Mouse (Mus musculus): ENCODE data around the gene Hecw1. TPM values are rescaled to one million over a fixed set of nuclear protein-coding genes. Genes with fewer than 3 reads are reported as not detected.
"Not testable (repeated sequence)": the region's sequence is repeated elsewhere in the genome, so short reads cannot be mapped to it uniquely, and the experiment has no call there.

Hecw1 gene
- polyA plus RNA-seq, 1 experiment = not detected

DNA sequence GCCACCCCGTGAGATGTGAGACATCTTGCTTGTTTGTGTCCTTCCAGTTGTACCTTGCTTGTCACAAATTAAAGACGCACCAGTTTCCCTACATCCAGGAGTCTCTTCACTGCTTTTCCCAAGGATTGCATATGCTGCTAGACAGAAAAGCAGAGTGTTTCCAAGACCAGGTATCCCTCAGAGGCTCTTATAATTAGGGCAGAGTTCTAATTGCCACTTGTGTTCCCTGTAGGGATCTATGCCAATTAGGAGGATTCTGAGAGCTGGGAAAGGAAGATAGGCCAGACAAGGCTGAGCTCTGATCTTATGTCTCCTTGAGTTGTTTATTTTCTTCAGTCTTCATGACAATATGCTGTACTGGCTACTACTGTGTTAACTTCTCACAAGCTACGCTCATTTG, 55.5 kb downstream of the Hecw1 start:
- Histone ChIP-seq H3K4me3 (ENCODE audit: insufficient read depth, low read depth, low read length) (no peak overlapping the region), H3K4me1 (ENCODE audit: control insufficient read depth, insufficient read depth, insufficient read length, low read length) (no peaks in the 10 kb centered on the region)

DNA sequence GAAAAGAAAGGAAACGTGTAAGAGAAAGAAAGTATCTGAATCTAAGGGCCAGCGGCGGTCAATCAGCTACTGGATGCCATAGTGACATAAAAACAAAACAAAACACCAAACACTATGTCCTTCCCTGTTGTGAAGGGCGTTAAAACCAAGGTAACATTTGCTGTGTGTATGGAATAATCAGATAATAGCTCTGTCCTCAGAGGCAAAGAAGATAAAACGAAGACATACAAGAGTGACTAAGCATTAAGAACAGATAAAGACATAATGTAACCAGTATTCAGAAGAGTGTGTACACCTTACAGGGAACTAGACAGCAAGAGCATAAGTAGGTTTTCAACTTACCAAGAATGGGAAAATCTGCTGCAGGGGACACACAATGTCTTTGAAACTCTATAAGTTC, 62.0 kb downstream of the Hecw1 start:
- Histone ChIP-seq H3K4me3 (ENCODE audit: insufficient read depth, low read depth, low read length) (no peak overlapping the region), H3K27ac (replicated peaks; ENCODE audit: low read depth, low read length) (no peak overlapping the region), H3K4me1 (ENCODE audit: control insufficient read depth, insufficient read depth, insufficient read length, low read length) (no peaks in the 10 kb centered on the region)

More for the DNA sequence above, 55.5 kb downstream of the Hecw1 start:
- no peak overlapping the region for H3K27ac ChIP-seq (replicated peaks; ENCODE audit: low read depth, low read length)

DNA sequence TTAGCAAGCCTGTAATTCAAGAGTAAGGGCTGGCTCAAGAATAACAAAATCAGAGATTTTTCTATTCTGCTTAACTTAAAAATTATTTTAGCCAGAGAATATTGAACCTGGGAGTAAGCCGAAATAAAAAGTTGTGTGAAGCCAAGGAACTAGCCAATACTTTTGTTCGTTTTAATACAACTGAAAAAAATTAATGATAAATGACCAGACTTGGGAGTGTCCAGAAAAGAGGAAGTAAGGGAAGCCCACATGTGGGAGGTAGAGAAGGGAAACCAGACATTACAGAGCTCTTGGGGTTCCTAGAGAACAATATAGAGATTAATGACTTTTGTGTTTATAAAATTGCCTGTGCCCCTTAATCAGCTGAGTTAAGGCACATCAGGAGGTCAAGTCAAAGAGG, 66.0 kb downstream of the Hecw1 start:
- Histone ChIP-seq H3K4me1 (ENCODE audit: control insufficient read depth, insufficient read depth, insufficient read length, low read length) (no peaks in the 10 kb centered on the region), H3K4me3 (ENCODE audit: insufficient read depth, low read depth, low read length) (no peak overlapping the region), H3K27ac (replicated peaks; ENCODE audit: low read depth, low read length) (no peak overlapping the region)

DNA sequence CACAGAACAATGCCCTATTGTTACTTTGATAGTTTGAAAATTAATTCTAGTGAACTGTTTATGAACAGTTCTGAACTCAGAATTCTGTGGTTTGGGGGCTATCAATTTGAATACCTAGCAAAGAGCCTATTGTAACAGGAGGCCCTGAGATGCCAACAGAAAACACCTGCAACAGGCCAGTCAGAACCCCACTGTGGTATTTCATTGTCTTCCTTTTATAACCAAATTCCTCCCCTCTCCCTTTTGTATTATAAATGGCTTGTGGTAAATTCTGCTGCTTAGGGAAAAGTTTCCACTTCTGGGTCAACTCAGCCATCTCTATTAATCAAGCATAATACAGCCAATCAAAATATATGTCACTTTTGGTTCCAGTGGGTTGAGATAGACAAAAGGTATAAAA, 83.5 kb downstream of the Hecw1 start:
- Histone ChIP-seq H3K4me3 (ENCODE audit: insufficient read depth, low read depth, low read length) (no peak overlapping the region), H3K27ac (replicated peaks; ENCODE audit: low read depth, low read length) (no peak overlapping the region), H3K4me1 (ENCODE audit: control insufficient read depth, insufficient read depth, insufficient read length, low read length) (no peaks in the 10 kb centered on the region)

DNA sequence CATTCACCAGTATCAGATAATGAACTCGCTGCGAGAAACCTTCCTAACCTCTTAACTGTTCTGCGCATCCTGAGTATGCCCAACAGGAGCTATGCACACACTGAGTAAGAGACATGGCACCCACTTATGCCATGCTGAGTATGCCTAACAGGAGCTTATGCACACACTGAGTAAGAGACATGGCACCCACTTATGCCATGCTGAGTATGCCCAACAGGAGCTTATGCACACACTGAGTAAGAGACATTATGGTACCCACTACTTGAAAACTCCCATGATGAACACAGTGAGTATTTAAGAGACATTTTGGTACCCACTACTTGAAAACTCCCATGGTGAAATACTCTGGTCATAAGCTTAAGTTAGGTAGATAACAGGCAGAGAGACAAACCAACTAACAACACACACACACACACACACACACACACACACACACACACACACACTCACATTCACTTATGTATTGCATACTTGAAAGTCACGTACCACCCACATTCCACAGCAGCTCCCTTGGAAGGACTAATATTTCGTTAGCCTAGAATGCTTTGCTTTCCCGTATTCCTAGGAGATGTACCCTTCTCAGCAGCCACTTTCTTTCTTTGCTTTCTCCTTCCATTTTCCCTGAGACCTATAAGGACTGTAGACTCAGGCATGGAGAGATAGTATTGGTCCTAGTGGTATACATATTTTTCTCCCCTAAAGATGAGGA, 94.0 kb downstream of the Hecw1 start:
- Histone ChIP-seq H3K4me1 (ENCODE audit: control insufficient read depth, insufficient read depth, insufficient read length, low read length) (no peaks in the 10 kb centered on the region), H3K27ac (replicated peaks; ENCODE audit: low read depth, low read length) (no peak overlapping the region), H3K4me3 (ENCODE audit: insufficient read depth, low read depth, low read length) (no peak overlapping the region)

DNA sequence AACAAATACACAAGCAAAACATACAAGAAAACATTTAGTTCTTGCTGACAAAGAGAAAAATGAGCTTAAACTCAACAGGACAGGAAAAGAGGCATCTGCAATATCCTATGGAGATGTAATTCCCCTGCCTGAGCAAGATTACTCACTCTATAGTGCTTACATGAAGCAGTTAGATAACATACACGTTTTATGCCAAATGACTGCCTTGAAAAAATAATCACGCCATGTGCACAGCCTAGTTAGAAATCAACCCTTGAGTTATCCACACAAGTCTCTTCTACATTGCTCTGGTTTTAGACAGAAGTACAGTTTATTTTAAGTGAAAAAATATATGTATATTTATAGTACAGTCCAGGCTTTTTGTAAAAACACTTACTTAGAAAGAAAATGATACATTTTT, 98.2 kb downstream of the Hecw1 start:
- Histone ChIP-seq H3K4me1 (ENCODE audit: control insufficient read depth, insufficient read depth, insufficient read length, low read length) (no peaks in the 10 kb centered on the region), H3K4me3 (ENCODE audit: insufficient read depth, low read depth, low read length) (no peak overlapping the region), H3K27ac (replicated peaks; ENCODE audit: low read depth, low read length) (no peak overlapping the region)

DNA sequence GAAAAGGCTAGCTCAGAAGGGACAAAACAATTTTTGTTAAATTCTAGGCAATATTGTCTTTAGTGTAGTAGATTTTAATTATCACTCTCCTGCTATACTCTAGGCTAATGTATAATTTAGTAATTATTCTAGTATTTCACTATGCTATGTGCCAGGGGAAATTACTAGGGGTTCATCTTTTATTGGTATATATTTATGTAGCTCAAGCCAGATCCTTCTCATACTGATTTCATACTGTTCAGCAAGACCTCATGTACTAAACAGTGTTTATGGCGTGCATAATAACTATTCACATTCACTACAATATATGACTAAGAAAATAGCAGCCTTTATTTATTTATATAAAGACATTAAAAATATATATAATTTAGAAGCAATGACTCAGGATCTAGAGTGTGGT, 109.6 kb downstream of the Hecw1 start:
- no peak overlapping the region for H3K4me3 ChIP-seq (ENCODE audit: insufficient read depth, low read depth, low read length)
- no peaks in the 10 kb centered on the region for H3K4me1 ChIP-seq (ENCODE audit: control insufficient read depth, insufficient read depth, insufficient read length, low read length)
- no peak overlapping the region for H3K27ac ChIP-seq (replicated peaks; ENCODE audit: low read depth, low read length)

DNA sequence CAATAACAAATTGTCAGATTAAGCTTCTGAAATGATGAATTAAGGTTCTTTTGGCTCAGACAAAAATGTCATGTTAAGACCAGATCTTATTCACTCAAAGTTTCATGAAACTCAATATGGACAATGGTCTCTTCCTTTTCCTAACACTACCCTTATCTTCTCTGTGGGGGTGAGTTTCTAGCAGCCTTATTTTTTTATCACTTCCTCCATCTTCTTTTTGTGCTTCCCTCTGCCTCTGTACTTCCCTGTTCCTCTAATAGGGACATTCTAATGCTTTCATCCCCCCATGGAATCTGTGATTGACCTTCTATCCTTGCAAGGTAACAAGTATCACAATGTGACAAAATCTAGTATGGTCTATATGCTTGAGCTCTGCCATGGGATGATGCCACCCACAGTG, 148.6 kb downstream of the Hecw1 start:
- no peak overlapping the region for H3K4me3 ChIP-seq (ENCODE audit: insufficient read depth, low read depth, low read length)
- no peak overlapping the region for H3K27ac ChIP-seq (replicated peaks; ENCODE audit: low read depth, low read length)
- H3K4me1 ChIP-seq (ENCODE audit: control insufficient read depth, insufficient read depth, insufficient read length, low read length) = no peaks in the 10 kb centered on the region

DNA sequence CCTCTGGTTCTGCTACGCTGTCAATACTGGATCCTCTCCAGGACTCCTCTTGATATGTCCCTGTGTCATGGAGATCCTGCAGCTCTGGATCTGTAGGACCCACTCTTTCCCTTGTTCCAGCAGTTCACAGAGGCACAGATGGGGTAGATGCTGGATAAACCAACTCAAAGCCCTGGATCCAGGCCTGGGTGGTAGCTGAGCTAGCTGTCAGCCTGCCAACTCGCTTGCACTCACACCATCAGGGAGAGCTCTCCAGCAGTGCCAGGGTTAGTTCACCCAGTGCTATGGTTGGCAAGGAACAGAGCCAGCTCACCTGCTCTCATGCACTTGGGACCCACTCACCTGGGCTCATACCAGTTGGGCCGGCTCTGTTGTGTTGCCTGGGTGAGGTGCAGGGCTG, 157.5 kb downstream of the Hecw1 start:
- H3K4me1 ChIP-seq (ENCODE audit: control insufficient read depth, insufficient read depth, insufficient read length, low read length) = no peaks in the 10 kb centered on the region
- H3K27ac ChIP-seq (replicated peaks; ENCODE audit: low read depth, low read length) = no peak overlapping the region
- H3K4me3 ChIP-seq (ENCODE audit: insufficient read depth, low read depth, low read length) = no peak overlapping the region

DNA sequence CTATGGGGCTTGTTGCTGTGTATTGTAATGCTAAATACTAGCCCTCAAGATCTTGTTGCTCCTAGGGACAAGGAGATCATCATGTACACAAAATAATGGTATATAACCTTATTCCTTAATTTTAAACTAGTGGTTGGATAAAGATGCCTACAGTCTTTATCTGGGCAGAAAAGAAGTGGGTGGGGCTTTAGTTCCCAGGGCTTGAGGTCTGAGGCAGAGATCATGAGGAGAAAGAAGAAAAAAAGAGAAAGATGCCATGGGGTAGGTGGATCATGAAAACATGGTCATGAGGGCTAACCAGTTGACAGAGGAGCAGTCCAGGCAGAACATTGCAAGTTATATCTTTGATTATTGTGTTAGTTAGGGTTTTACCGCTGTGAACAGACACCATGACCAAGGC, 195.8 kb downstream of the Hecw1 start:
- Histone ChIP-seq H3K4me1 (ENCODE audit: control insufficient read depth, insufficient read depth, insufficient read length, low read length) (no peaks in the 10 kb centered on the region), H3K27ac (replicated peaks; ENCODE audit: low read depth, low read length) (no peak overlapping the region), H3K4me3 (ENCODE audit: insufficient read depth, low read depth, low read length) (no peak overlapping the region)

DNA sequence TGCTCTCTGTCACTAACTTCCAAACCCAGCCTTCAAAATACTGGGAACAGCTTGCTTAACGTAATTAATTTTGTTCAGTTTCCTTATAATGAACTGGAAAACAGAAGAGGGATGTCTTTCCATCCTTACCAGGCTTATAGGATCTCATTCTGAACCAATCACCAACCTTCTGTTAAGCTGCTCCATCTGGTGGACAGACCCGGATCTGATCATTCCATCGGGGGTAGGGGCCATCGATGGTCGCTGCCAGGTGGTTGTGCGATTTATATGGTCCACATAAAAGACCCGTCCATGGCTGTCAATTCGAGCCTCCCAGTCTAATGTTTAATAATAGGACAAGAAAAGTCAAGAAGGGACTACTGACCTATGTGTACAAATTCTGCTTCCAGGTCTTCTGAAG, 216.4 kb downstream of the Hecw1 start:
- Histone ChIP-seq H3K27ac (replicated peaks; ENCODE audit: low read depth, low read length) (no peak overlapping the region), H3K4me1 (ENCODE audit: control insufficient read depth, insufficient read depth, insufficient read length, low read length) (no peaks in the 10 kb centered on the region), H3K4me3 (ENCODE audit: insufficient read depth, low read depth, low read length) (no peak overlapping the region)

DNA sequence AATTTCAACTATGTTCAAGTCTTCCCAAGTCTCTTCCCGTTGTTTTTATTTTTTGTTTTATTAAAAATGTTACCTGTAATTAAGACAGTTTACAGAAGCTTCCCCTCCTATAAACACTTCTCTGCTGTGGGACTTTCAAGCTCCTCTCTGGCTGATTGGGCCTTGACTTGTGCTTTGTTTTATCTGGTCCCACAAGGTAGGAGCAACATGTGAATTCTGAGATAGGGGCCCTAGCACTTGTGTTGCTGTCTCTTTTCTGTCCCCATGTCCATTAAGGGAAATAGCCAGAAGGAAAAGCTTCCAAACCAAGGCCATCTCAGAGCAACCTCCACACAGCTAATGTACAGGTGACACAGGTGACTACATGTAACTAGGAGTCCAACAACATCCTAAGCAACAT, 218.9 kb downstream of the Hecw1 start:
- no peak overlapping the region for H3K27ac ChIP-seq (replicated peaks; ENCODE audit: low read depth, low read length)
- H3K4me3 ChIP-seq (ENCODE audit: insufficient read depth, low read depth, low read length) = no peak overlapping the region
- H3K4me1 ChIP-seq (ENCODE audit: control insufficient read depth, insufficient read depth, insufficient read length, low read length) = no peaks in the 10 kb centered on the region

DNA sequence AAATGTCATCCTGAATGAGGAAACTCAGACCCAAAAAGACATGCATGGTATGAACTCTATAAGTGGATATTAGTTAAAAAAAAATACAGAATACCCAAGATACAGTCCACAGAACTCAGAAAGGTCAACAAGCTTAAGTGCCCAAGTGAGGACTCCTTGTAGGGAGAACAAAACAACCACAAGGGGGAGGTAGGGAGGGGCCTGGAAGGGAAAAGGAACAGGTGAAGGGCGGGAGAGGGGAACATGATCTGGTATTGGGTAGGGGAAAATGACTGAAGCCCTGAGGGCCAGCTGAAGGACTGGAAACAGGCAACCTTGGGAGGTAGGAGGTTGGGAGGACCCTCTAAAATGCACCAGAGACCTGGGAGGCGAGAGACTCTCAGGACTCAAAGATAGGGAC, 220.1 kb downstream of the Hecw1 start:
- no peaks in the 10 kb centered on the region for H3K4me1 ChIP-seq (ENCODE audit: control insufficient read depth, insufficient read depth, insufficient read length, low read length)
- no peak overlapping the region for H3K27ac ChIP-seq (replicated peaks; ENCODE audit: low read depth, low read length)
- no peak overlapping the region for H3K4me3 ChIP-seq (ENCODE audit: insufficient read depth, low read depth, low read length)

DNA sequence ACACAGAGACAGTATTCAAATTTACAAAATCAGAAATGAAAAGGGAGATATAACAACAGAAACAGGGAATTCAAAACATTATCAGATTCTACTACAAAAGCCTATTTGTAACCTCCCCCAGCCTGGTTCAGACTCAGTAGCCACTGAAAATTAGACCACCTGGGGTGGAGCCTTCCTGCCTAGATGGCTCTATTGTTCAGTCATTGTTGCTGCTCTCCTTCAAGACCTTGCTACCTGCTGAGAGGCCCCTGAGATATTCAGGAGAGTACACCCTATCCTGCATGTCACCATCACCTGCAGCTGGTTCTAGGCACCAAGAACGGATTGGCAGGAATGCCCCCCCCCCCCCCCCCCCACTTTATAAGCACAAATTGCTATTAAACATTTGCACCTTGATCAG, 233.0 kb downstream of the Hecw1 start:
- Histone ChIP-seq H3K4me3 (ENCODE audit: insufficient read depth, low read depth, low read length) (no peak overlapping the region), H3K4me1 (ENCODE audit: control insufficient read depth, insufficient read depth, insufficient read length, low read length) (no peaks in the 10 kb centered on the region), H3K27ac (replicated peaks; ENCODE audit: low read depth, low read length) (no peak overlapping the region)

DNA sequence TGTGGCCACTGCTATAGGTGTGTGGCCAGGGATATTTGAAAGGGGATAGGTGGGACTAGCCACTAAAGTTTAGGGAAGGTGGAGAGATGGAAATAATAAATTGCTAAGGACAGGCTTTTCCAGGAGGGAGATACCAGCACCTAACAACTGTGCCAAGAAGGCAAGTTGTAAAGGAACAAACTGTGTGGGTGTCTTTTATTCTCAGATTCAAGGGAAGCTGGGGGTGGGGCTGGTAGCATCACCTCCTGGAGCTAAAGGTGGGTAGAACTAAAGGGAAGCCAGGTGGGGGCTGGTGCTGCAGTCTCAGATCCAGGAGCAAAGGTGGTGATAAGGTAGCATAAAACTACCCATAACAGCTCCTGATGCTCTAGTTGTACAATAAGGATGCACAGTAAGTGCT, 251.6 kb downstream of the Hecw1 start:
- H3K4me1 ChIP-seq (ENCODE audit: control insufficient read depth, insufficient read depth, insufficient read length, low read length) = no peaks in the 10 kb centered on the region
- no peak overlapping the region for H3K4me3 ChIP-seq (ENCODE audit: insufficient read depth, low read depth, low read length)
- no peak overlapping the region for H3K27ac ChIP-seq (replicated peaks; ENCODE audit: low read depth, low read length)

DNA sequence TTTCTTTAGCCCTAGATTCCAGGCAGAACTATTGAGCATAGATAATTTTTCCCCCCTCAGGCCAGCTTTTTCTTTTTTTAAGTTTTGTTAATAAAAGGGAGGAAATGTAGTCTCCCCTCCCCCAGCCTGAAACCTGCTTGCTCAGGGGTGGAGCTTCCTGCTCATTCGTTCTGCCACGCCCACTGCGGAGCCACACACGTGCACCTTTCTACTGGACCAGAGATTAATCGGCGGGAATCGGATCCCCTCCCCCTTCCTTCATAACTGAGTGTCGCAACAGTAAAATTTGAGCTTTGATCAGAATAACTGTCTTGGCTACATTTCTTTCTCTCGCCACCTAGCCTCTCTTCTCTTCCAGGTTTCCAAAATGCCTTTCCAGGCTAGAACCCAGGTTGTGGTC, 262.1 kb downstream of the Hecw1 start:
- H3K4me3 ChIP-seq (ENCODE audit: insufficient read depth, low read depth, low read length); H3K4me1 ChIP-seq (ENCODE audit: control insufficient read depth, insufficient read depth, insufficient read length, low read length); H3K27ac ChIP-seq (replicated peaks; ENCODE audit: low read depth, low read length): not testable (repeated sequence)

DNA sequence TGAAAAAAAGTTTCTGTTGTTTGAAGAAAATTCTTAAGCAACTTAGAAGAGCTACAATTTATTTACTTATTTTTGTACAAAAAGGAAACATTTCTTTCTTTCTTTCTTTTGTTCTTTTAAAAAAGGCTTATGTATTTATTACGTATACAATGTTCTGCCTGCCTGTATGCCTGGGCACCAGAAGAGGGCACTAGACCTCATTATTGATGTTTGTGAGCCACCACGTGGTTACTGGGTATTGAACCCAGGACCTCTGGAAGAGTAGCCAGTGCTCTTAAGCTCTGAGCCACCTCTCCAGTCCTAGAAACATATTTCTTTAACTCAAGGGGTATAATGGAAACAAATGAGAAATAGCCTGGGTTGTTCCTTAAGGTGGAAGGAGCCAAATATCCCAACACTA, 277.1 kb downstream of the Hecw1 start:
- Histone ChIP-seq H3K4me1 (ENCODE audit: control insufficient read depth, insufficient read depth, insufficient read length, low read length) (no peaks in the 10 kb centered on the region), H3K27ac (replicated peaks; ENCODE audit: low read depth, low read length) (no peak overlapping the region), H3K4me3 (ENCODE audit: insufficient read depth, low read depth, low read length) (no peak overlapping the region)
